Mouse (Mus musculus) NIH3T3 (cell line): ENCODE measurements around the gene Luc7l3.

Experiments
- DNase-seq: peaks from one replicate; pipeline ENCODE4 v3.0.0-alpha.2; 2012; ENCODE audit warnings: low read depth

Luc7l3 gene

GRCm38 (mm10) chr11:94338347-94338746 is 16.6 kb upstream of the Luc7l3 start:
- no peak for DNase-seq

- DNase-seq = peak; percentile 74
These were observed 14.8 kb upstream of the Luc7l3 start for GRCm38 (mm10) chr11:94336551-94336950.

DNA sequence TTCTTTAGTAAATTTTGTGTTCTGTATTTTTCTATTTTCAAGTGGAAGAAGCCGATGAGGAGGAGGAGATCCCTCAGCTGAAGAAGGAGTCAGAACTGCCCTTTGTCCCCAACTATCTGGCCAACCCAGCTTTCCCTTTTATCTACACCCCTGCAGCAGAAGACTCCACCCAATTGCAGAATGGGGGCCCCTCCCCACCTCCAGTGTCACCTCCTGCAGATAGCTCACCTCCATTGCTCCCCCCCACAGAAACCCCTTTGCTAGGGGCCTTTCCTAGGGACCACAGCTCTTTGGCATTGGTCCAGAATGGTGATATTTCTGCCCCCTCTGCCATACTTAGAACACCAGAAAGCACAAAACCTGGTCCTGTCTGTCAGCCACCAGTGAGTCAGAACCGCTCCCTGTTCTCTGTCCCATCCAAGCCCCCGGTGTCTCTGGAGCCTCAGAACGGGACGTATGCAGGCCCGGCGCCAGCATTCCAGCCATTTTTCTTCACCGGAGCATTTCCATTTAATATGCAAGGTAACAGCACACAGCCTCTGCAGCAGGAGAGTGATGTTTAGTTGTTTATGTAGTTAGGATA is 12.7 kb upstream of the Luc7l3 start:
- DNase-seq = no peak

- DNase-seq = no peak
These were observed 10.9 kb upstream of the Luc7l3 start for GRCm38 (mm10) chr11:94332726-94333125.

GRCm38 (mm10) chr11:94330211-94330610 is 8.4 kb upstream of the Luc7l3 start:
- no peak for DNase-seq

- peak; percentile 88 for DNase-seq
These were observed 7.6 kb upstream of the Luc7l3 start for GRCm38 (mm10) chr11:94329270-94329891.

DNA sequence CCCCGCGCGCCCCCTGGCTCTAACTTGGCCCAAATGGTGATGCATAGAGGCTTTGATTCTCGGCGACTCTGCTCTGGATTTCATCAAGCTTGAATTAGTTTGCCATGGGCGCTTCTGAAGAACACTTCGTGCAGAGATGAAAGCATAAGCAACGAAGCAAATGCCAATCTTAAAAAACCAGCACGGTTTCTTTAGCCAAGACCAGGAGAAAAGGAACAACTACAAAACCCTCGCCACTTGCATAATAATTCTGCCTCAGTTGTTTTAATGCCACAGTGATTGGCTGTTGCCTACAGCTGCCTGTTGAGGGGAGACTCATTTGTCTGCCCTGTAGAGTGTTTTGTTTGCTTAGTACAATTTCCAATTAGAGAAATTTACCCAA is 6.8 kb upstream of the Luc7l3 start:
- no peak for DNase-seq

DNA sequence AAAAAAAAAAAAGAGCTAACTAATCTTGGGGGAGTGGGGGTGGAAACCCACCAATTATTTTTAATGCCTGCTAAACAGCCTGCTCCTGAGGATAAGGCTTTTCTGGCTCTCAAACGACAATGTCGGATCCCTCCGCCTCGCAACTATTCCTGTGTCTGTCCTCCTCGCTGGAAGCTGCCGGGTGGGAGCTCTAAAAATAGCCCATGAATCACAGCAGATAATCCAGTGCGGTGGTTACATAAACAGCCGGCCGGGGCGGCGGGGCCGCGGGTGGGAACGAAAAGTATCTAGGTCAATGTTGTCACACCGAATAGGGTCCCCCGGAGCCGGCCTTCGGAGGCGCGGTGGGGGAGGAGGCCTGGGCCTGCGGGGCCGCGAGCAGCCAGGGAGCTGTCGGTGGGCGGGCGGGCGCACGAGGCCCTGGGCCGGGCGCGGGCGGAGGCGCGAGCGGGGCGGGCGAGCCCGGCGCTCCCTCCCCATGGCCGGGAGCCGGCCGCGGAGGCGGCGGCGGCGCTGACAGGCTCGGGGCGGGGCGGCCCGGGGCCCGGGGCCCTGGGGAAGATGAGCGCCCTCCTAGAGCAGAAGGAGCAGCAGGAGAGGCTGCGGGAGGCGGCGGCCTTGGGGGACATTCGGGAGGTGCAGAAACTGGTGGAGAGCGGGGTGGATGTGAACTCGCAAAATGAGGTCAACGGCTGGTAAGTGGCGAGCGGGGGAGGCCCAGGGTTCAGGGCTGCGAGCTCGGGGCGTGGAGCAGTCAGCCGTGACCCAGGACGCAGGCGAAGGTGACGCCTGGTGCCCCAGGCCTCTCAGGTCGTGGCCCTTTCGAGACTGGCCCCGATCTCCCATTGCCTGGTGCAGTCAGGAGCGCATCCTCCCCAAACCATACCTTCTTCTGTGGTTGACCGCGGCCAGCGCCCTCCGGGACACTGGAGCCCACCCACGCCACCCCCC is 6.2 kb upstream of the Luc7l3 start, which contains the start of gene Ankrd40:
Gene Ankrd40, plus strand, starts transcription at position 309 of the 951 bp plus-strand sequence.
- peak; percentile 97 for DNase-seq

DNA sequence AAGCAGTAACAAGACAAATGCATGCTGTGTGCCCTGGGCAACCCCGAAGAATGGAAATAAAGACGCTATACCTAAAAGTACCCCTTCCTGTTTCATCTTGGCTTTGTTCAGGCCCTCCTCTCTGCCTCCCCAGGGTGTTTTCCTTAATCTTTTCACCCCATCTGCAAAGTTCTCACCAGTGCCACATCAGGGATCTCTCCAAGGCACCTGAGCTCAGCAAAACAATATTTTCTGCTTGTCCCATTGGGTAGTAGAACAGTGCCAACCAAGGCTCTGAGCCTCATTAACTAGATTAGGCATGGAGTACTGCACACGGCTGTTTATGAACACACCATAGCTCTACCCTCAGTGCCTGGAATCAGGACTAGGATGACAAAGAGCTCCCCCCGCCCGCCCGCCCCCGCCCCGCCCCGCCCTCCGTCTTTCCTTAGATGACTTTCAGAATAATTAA is 5.2 kb upstream of the Luc7l3 start:
- DNase-seq = peak; percentile 53

DNA sequence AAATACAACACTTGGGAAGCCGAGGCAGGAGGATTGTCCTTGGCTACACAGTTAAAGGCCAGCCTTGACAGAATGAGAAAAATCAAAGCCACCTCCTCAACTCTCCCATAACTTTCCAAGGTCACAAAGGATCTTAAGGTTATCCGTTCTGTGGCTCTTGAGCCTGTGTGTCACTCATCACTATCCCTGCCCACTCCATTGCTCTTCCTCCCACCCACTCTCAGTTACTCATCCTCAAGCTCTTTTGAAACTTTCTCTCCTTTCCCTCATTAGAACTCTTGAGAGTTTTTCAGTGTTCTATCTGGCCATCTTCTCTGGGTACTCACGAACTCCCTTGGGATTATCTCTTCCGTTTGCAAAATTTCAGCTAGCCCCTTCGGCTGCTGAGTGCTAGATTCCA is 2.8 kb upstream of the Luc7l3 start:
- DNase-seq = no peak

DNA sequence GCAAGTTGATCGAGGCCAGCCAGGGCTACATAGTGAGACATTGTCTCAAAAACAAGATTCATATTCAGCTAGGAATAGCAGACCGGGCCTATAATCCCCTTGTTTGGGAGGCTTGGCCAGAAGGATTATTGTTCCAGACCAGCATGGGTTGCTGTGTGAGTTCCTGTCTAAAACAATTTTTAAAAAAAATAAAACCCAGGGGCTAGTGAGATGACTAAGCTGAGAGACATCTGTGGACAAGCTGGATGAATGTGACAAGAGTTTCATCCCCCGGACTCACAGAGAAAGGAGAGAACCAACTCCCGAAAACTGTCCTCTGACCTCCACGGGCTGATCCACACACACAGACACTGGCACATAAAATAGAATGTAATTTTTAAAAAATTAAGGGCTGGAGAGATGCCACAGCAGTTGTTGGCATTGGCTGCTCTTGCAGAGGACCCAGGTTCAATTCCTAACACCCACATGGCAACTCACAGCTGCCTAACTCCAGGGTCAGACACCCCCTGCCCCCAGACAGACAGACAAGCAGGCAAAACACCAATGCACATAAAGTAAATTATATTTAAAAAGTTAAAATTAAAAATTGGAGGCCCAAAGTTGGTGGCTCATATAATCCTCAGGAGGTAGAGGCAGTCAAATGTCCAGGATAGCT is 1.6 kb upstream of the Luc7l3 start:
- DNase-seq = peak; percentile 52

GRCm38 (mm10) chr11:94322636-94323035 is 848 bp upstream of the Luc7l3 start:
- peak; percentile 47 for DNase-seq

- peak; percentile 32 for DNase-seq
These were observed 538 bp downstream of the Luc7l3 start for GRCm38 (mm10) chr11:94320969-94321930.

GRCm38 (mm10) chr11:94318056-94318455 is 3.7 kb downstream of the Luc7l3 start:
- DNase-seq = no peak

DNA sequence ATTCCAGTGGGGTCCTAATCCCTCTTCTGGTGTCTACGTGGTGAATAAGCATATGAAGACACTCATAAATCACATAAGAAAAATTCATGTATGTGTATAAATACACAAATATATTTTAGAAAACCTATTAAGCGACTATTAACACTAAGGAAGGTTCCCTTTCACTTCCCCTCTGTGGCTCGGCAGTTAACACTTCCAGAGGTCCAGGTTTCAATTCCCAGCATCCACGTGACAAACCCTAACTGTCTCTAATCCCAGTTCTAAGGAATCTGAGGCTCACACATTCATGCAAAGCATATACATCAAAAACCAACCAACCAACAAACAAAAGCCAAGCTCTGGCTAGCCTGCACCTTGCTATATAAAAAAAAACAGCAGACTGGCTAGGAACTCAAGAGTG is 4.3 kb downstream of the Luc7l3 start:
- no peak for DNase-seq

GRCm38 (mm10) chr11:94317014-94317413 is 4.8 kb downstream of the Luc7l3 start:
- no peak for DNase-seq

DNA sequence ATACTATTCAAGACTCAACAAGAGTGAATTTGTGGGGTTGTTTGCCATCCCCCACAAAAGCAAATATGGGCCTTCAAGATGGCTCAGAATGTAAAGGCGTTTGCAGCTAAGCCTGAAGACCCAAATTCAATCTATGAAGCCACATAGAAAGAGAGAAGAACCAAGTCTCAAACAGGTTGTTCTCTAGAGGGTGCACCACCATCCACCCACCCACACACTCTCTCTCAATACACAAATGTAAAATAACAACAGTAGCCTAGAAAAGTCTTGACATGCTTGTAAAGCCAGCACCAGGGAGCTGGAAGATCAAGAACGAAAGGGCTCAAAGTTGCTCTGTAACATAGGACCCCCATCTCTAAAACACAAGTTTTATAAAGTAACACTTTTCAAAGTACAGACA is 5.3 kb downstream of the Luc7l3 start:
- DNase-seq = no peak

DNA sequence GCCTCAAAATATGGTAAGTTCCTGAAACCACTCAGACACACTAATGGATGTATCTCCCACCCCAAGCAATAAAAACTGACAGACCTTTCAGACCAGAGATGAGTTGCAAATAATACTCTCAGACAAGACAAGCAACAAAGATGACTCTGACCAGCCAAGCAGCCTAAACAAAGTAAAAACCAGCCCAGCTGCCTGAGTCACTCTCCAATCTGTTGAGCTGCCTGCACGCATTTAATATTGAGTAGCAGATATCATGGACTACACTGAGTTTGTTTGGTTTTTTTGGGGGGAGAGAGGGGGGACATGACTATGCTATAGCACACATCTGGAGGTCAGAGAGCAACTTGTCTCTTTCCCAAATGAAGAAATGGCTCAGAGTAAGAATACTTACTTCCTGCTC is 6.5 kb downstream of the Luc7l3 start:
- DNase-seq = peak; percentile 37

GRCm38 (mm10) chr11:94314098-94314652 is 7.6 kb downstream of the Luc7l3 start:
- DNase-seq = no peak

DNA sequence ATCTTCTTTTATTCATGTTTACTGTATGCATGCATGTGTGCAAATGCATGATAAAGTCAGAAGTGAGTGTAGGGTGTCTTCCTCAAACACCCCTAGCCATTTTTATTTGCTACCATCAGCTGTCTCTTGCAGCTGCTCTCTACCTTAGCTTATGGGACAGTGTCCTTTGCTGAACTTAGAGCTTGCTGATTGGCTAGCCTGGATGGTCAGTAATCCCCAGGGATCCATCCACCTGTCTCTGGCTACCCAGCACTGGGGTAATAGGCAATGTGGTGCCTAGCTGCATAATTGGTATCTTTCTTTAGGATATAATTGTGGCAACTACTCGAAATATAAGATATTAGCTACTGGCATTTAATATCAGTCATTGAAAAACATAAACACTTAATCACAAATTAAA is 9.1 kb downstream of the Luc7l3 start:
- no peak for DNase-seq
